Mouse (Mus musculus): ENCODE data around the gene S100a11. TPM values are rescaled to one million over a fixed set of nuclear protein-coding genes. Genes with fewer than 3 reads are reported as not detected.
A peak's percentile ranks its signal among the peaks of the same experiment; 100 is the strongest.

The S100a11 gene
- total and polyA plus RNA-seq, 3 experiments = 47.2 to 468 (median 75.2) TPM

DNA sequence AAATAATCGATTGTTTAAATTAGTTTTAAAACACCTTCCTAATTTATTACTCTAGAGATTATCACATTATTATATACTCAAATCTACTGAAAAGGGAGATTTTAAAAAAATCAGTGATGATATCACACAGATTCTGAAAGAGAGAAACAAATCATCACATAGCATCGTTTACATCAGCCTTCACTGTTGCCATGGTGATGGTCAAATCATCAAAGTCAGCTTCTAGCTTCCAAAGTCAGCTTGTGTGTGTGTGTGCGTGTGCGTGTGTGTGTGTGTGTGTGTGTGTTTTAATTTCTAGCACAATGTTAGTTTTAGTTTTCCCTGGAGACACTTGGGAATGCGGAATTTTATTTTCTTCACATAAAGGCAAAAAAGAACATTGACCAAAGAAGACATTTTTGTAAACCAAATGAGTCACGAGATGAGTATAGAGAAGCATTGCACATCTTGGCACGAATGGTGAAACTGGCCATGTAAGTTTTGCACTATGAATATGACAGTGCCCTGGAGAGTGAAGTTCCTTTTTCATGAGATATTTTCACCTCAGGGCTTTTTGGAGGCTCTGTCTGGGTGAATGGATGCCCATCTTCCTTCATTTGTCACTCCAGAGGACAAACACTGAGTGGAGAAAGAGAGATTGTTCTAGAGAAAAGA, 15.6 kb upstream of the S100a11 start:
- H3K79me2 ChIP-seq (replicated peaks; ENCODE audit: control insufficient read depth, extremely low read depth, insufficient read depth, poor library complexity, severe bottlenecking) = no peaks in the 10 kb centered on the region
- H3K27me3 ChIP-seq (replicated peaks) = no peaks in the 10 kb centered on the region
- no peak overlapping the region for H3K4me3 ChIP-seq (replicated peaks in 1 of 3; ENCODE audit: low read depth in 2 of 3, low read length in 2 of 3, poor library complexity in 1 of 3)
- peak overlapping the region; percentile 44 for H3K4me2 ChIP-seq (ENCODE audit: insufficient read depth, low read depth, poor library complexity, severe bottlenecking)
- H3K4me1 ChIP-seq (ENCODE audit: control insufficient read depth in 1 of 2, insufficient read depth in 2 of 2) = peaks cover 2 to 28% of the 10 kb centered on the region in 2 experiments; a peak in 2 of 4 replicates
- DNase-seq (ENCODE audit: extremely low read depth) = no peak
- no peaks in the 10 kb centered on the region for H3K9me3 ChIP-seq (replicated peaks; ENCODE audit: low read length)
- peak; percentile 26; the same call in 1 of the 2 replicates for TF ChIP-seq JUN (IDR thresholded peaks at IDR 0.05; ENCODE audit: insufficient read depth, low read depth, low read length)
- no peak for TF ChIP-seq TCF12 (IDR thresholded peaks at IDR 0.05; ENCODE audit: low read depth, low read length)
- TF ChIP-seq USF1 (IDR thresholded peaks at IDR 0.05; ENCODE audit: low read depth, low read length) = no peak
- TF ChIP-seq ETS1 (conservative IDR thresholded peaks at IDR 0.05; ENCODE audit: low read depth, low read length) = peak; percentile 37
- no peak for TF ChIP-seq NRF1 (IDR thresholded peaks at IDR 0.05; ENCODE audit: low read depth, low read length)
- peak; percentile 66; the same call in 1 of the 2 replicates for TF ChIP-seq IRF4 (IDR thresholded peaks at IDR 0.05; ENCODE audit: low read depth, low read length)
- TF ChIP-seq CHD2 (IDR thresholded peaks at IDR 0.05; ENCODE audit: low read length) = no peak
- peak; percentile 66; the same call in 1 of the 2 replicates for TF ChIP-seq EP300 (IDR thresholded peaks at IDR 0.05; ENCODE audit: low read length)
- no peak for TF ChIP-seq SIN3A (IDR thresholded peaks at IDR 0.05; ENCODE audit: low read length)
- 0 out of 2 replicates have a peak, but pooled peaks have one; percentile 42 for TF ChIP-seq MAFK (IDR thresholded peaks at IDR 0.05; ENCODE audit: insufficient replicate concordance, low read length)
- peak; percentile 78 for TF ChIP-seq BHLHE40 (IDR thresholded peaks at IDR 0.05; ENCODE audit: low read depth, low read length)
- in situ Hi-C loops (cut with MboI; ENCODE audit: low pct_ligation_motif_present, low pct_unique_long_range_greater_than_20kb, low sequenced_read_pairs) (loop anchor here (10.0 kb wide), 1 partner anchor 100 kb away; no protein-coding TSS in a partner anchor), dilution Hi-C loops (cut with MboI; ENCODE audit: extremely low pct_ligation_motif_present, extremely low pct_unique_long_range_greater_than_20kb, low sequenced_read_pairs) (no loop called here)
- H3K36me3 ChIP-seq (replicated peaks in 1 of 2; ENCODE audit: control insufficient read depth in 1 of 2, insufficient read depth in 1 of 2, low read length in 1 of 2) = no peaks in the 10 kb centered on the region
- no peak overlapping the region for H3K27ac ChIP-seq (ENCODE audit: insufficient read depth, low read depth)
- H3K9ac ChIP-seq (ENCODE audit: insufficient read depth, low read depth) = no peak overlapping the region; the same call in 1 of the 2 replicates

GRCm38 (mm10) chr3:93505960-93506863, 14.1 kb upstream of the S100a11 start:
- H3K79me2 ChIP-seq (replicated peaks; ENCODE audit: control insufficient read depth, extremely low read depth, insufficient read depth, poor library complexity, severe bottlenecking) = no peaks in the 10 kb centered on the region
- H3K9me3 ChIP-seq (replicated peaks; ENCODE audit: low read length) = no peaks in the 10 kb centered on the region
- no peak overlapping the region for H3K9ac ChIP-seq (ENCODE audit: insufficient read depth, low read depth)
- H3K4me1 ChIP-seq (ENCODE audit: control insufficient read depth in 1 of 2, insufficient read depth in 2 of 2) = peaks cover 2 to 28% of the 10 kb centered on the region in 2 experiments; a peak in 2 of 4 replicates
- H3K36me3 ChIP-seq (replicated peaks in 1 of 2; ENCODE audit: control insufficient read depth in 1 of 2, insufficient read depth in 1 of 2, low read length in 1 of 2) = no peaks in the 10 kb centered on the region
- H3K4me2 ChIP-seq (ENCODE audit: insufficient read depth, low read depth, poor library complexity, severe bottlenecking) = peak overlapping the region; percentile 98
- H3K4me3 ChIP-seq (replicated peaks in 1 of 3; ENCODE audit: low read depth in 2 of 3, low read length in 2 of 3, poor library complexity in 1 of 3) = peak overlapping the region; percentile 24 to 41 (median 25)
- DNase-seq (ENCODE audit: extremely low read depth) = peak; percentile 92
- in situ Hi-C loops (cut with MboI; ENCODE audit: low pct_ligation_motif_present, low pct_unique_long_range_greater_than_20kb, low sequenced_read_pairs) (loop anchor here (10.0 kb wide), 1 partner anchor 99 kb away; no protein-coding TSS in a partner anchor), dilution Hi-C loops (cut with MboI; ENCODE audit: extremely low pct_ligation_motif_present, extremely low pct_unique_long_range_greater_than_20kb, low sequenced_read_pairs) (no loop called here)
- H3K27ac ChIP-seq (ENCODE audit: insufficient read depth, low read depth) = peak overlapping the region; percentile 58
- no peaks in the 10 kb centered on the region for H3K27me3 ChIP-seq (replicated peaks)
- TF ChIP-seq KAT2A (IDR thresholded peaks at IDR 0.05; ENCODE audit: insufficient replicate concordance, low read length) (no peak), MAX (IDR thresholded peaks at IDR 0.05; ENCODE audit: low read length) (no peak), CTCF (conservative IDR thresholded peaks at IDR 0.05 in 1 of 2, IDR thresholded peaks at IDR 0.05 in 1 of 2; ENCODE audit: low read depth in 2 of 2, low read length in 2 of 2) (no peak), MAFK (IDR thresholded peaks at IDR 0.05; ENCODE audit: insufficient replicate concordance, low read length) (peak; percentile 97), NRF1 (IDR thresholded peaks at IDR 0.05; ENCODE audit: low read depth, low read length) (0 out of 2 replicates have a peak, but pooled peaks have one; percentile 45), POLR2AphosphoS2 (IDR thresholded peaks at IDR 0.05; ENCODE audit: low read depth, low read length) (no peak), SIN3A (IDR thresholded peaks at IDR 0.05; ENCODE audit: low read length) (peak; percentile 79; the same call in 1 of the 2 replicates), MYC (IDR thresholded peaks at IDR 0.05; ENCODE audit: low read depth, low read length) (peak; percentile 44; the same call in 1 of the 2 replicates), MEF2A (IDR thresholded peaks at IDR 0.05; ENCODE audit: borderline replicate concordance, low read depth, low read length) (no peak; the same call in 1 of the 2 replicates), RCOR1 (conservative IDR thresholded peaks at IDR 0.05; ENCODE audit: low read depth, low read length) (peak; percentile 26; the same call in 1 of the 2 replicates), USF2 (conservative IDR thresholded peaks at IDR 0.05; ENCODE audit: low read depth, low read length) (no peak), IRF4 (IDR thresholded peaks at IDR 0.05; ENCODE audit: low read depth, low read length) (0 out of 2 replicates have a peak, but pooled peaks have one; percentile 17), POLR2A (IDR thresholded peaks at IDR 0.05; ENCODE audit: low read depth, low read length) (no peak; the same call in 1 of the 2 replicates), GABPA (IDR thresholded peaks at IDR 0.05; ENCODE audit: insufficient replicate concordance, low read depth, low read length) (no peak), ZKSCAN1 (IDR thresholded peaks at IDR 0.05; ENCODE audit: borderline replicate concordance, low read depth, low read length) (no peak), JUN (IDR thresholded peaks at IDR 0.05; ENCODE audit: insufficient read depth, low read depth, low read length) (0 out of 2 replicates have a peak, but pooled peaks have one; percentile 7), UBTF (IDR thresholded peaks at IDR 0.05; ENCODE audit: low read depth, low read length) (no peak), USF1 (IDR thresholded peaks at IDR 0.05; ENCODE audit: low read depth, low read length) (no peak), RAD21 (IDR thresholded peaks at IDR 0.05; ENCODE audit: low read depth, low read length) (no peak), ZC3H11A (IDR thresholded peaks at IDR 0.05; ENCODE audit: low read depth, low read length) (no peak), JUND (conservative IDR thresholded peaks at IDR 0.05; ENCODE audit: low read depth, low read length) (peak; percentile 1; the same call in 1 of the 2 replicates), EP300 (IDR thresholded peaks at IDR 0.05; ENCODE audit: low read length) (peak; percentile 51)

All from CH12.LX (cell line).